Mouse (Mus musculus) hindbrain, embryonic 13.5 days (tissue): ENCODE data around the gene Cdkn1c. TPM values are rescaled to one million over a fixed set of nuclear protein-coding genes. Genes with fewer than 3 reads are reported as not detected.

Experiments used
- ATAC-seq: fragments of 200-750 bp; cut with Nextera tagmentation; 2 replicates; pipeline ENCODE4 v1.8.0; 2017; ENCODE audit warnings: moderate TSS enrichment; ENCODE audit not compliant: low FRiP score
- H3K27ac ChIP-seq: fragments of 300-500 bp; sonication (generic); 2 replicates; pipeline ENCODE4 v1.5.1; 2015; ENCODE audit warnings: inconsistent platforms, mild to moderate bottlenecking, moderate library complexity
- H3K27me3 ChIP-seq: fragments of 300-500 bp; sonication (generic); 2 replicates; pipeline ENCODE4 v1.6.1; 2015; ENCODE audit warnings: mild to moderate bottlenecking, inconsistent platforms
- H3K36me3 ChIP-seq: fragments of 300-500 bp; sonication (generic); 2 replicates; pipeline ENCODE4 v1.6.1; 2015; ENCODE audit warnings: mild to moderate bottlenecking, inconsistent platforms
- H3K4me1 ChIP-seq: fragments of 300-500 bp; sonication (generic); replicated peaks from 2 replicates; pipeline ENCODE4 v1.6.1; 2015; ENCODE audit warnings: inconsistent platforms
- H3K4me2 ChIP-seq: fragments of 300-500 bp; sonication (generic); 2 replicates; pipeline ENCODE4 v1.6.1; 2015; ENCODE audit warnings: inconsistent platforms, mild to moderate bottlenecking, moderate library complexity
- H3K4me3 ChIP-seq: fragments of 300-500 bp; sonication (generic); 2 replicates; pipeline ENCODE4 v1.5.1; 2015; ENCODE audit warnings: mild to moderate bottlenecking, inconsistent platforms
- H3K9ac ChIP-seq: fragments of 300-500 bp; sonication (generic); 2 replicates; pipeline ENCODE4 v1.6.1; 2015; ENCODE audit warnings: mild to moderate bottlenecking, inconsistent platforms
- H3K9me3 ChIP-seq: fragments of 300-500 bp; sonication (generic); 2 replicates; pipeline ENCODE4 v1.6.1; 2016; ENCODE audit warnings: inconsistent platforms
- WGBS: fragments of 180-500 bp; shearing (Covaris S2); methylation state at CpG from one replicate; pipeline ENCODE4 v1.1.7; 2015; 5-methylcytosine and 5-hydroxymethylcytosine counted together
- polyA plus RNA-seq: library from polyadenylated mRNA; unstranded; fragments of >200 nt; fragmentation: Nextera tagmentation; extraction: Ambion mirVana; gene quantifications from 2 replicates; pipeline ENCODE4 v1.2.1, GENCODE M21; 2015

The Cdkn1c gene
- polyA plus RNA-seq, 1 experiment from 2014 or later, result 359 TPM

- no peak for ATAC-seq
- Histone ChIP-seq H3K9ac (no peak overlapping the region), H3K27ac (no peak overlapping the region), H3K27me3 (no peaks in the 10 kb centered on the region), H3K4me1 (peaks cover 6% of the 10 kb centered on the region; the same call in 1 of the 2 replicates), H3K9me3 (no peaks in the 10 kb centered on the region), H3K36me3 (no peaks in the 10 kb centered on the region), H3K4me2 (no peak overlapping the region), H3K4me3 (no peak overlapping the region)
- 69% methylated on average over 5 of the region's 5 CpGs for WGBS
Measured at GRCm38 (mm10) chr7:143417875-143418274, 43.0 kb downstream of the Cdkn1c start.

GRCm38 (mm10) chr7:143416406-143416805 lies 44.4 kb downstream of the Cdkn1c start:
- Histone ChIP-seq H3K9me3 (no peaks in the 10 kb centered on the region), H3K36me3 (no peaks in the 10 kb centered on the region), H3K4me2 (no peak overlapping the region), H3K9ac (no peak overlapping the region), H3K27me3 (no peaks in the 10 kb centered on the region), H3K27ac (no peak overlapping the region), H3K4me1 (peaks cover 6% of the 10 kb centered on the region; the same call in 1 of the 2 replicates), H3K4me3 (no peak overlapping the region)
- WGBS, result 81% methylated on average over 12 of the region's 12 CpGs
- no peak for ATAC-seq

DNA sequence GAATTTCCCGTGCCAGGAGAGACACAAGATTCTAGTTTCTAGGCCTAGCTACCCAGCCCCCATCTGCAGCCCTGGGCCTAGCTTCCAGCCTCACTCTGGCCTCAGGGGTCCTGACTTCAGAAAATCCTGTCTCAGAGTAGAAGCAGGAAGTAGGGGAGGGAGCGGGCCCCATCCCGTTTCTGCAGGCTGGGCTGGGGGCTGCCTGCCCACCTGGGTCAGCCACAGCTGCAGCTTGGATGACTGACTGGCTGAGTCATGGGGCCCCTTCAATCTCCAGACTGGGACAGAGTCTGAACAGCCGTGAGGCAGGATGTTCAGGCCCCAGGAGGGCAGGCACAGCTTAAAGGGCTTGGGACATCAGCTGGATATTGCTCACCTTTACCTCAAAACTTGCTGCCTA lies 45.8 kb downstream of the Cdkn1c start:
- no peaks in the 10 kb centered on the region for H3K36me3 ChIP-seq
- H3K27ac ChIP-seq, result no peak overlapping the region
- H3K9me3 ChIP-seq, result no peaks in the 10 kb centered on the region
- H3K4me2 ChIP-seq, result no peak overlapping the region
- no peak for ATAC-seq
- 69% methylated on average over 4 of the region's 4 CpGs for WGBS
- H3K9ac ChIP-seq, result no peak overlapping the region
- no peaks in the 10 kb centered on the region for H3K27me3 ChIP-seq
- H3K4me1 ChIP-seq, result peaks cover 6% of the 10 kb centered on the region; the same call in 1 of the 2 replicates
- no peak overlapping the region for H3K4me3 ChIP-seq

DNA sequence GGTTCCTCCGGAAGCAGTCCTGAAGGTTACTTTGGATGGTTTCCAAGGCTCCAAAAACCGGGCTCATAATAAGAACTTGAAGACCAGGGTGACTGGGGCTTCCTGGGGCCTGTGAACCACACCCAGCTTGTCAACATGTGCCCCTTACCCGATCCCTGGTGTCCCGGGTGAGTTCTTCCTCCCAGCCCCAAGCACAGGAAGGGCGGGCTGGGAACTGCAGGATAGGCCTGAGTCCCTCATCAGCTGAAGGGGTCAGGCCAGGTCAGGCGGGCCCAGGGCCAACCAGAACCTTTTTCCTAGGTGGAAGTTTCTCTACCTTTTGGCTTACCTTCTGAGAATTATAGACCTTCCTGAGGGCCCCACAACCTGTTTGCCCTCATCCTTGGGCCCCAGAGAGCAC lies 48.2 kb downstream of the Cdkn1c start:
- no peak for ATAC-seq
- no peak overlapping the region for H3K4me3 ChIP-seq
- no peaks in the 10 kb centered on the region for H3K27me3 ChIP-seq
- H3K27ac ChIP-seq, result no peak overlapping the region
- H3K9ac ChIP-seq, result no peak overlapping the region
- peaks cover 15% of the 10 kb centered on the region for H3K4me1 ChIP-seq
- H3K36me3 ChIP-seq, result no peaks in the 10 kb centered on the region
- WGBS, result 79% methylated on average over 6 of the region's 6 CpGs
- no peaks in the 10 kb centered on the region for H3K9me3 ChIP-seq
- H3K4me2 ChIP-seq, result no peak overlapping the region

- Histone ChIP-seq H3K4me1 (peaks cover 15% of the 10 kb centered on the region), H3K36me3 (no peaks in the 10 kb centered on the region), H3K9me3 (no peaks in the 10 kb centered on the region), H3K27ac (peak overlapping the region; percentile 32; the same call in 1 of the 2 replicates), H3K4me2 (no peak overlapping the region), H3K27me3 (no peaks in the 10 kb centered on the region), H3K4me3 (no peak overlapping the region), H3K9ac (0 out of 2 replicates have a peak overlapping the region, but pooled peaks have one; percentile 13)
- peak; percentile 24; the same call in 1 of the 2 replicates for ATAC-seq
- 41% methylated on average over 13 of the region's 13 CpGs for WGBS
Measured at GRCm38 (mm10) chr7:143408615-143409021, 52.2 kb downstream of the Cdkn1c start.

Other genes starting within 250 kb of the Cdkn1c start
- gene Slc22a18, start 12.7 kb upstream of the Cdkn1c start, polyA plus RNA-seq, result 0.60 and 0.78 TPM in 2 replicates
- gene Phlda2, start 42.1 kb upstream of the Cdkn1c start, polyA plus RNA-seq, result 0.53 and 1.5 TPM in 2 replicates
- gene Nap1l4, start 88.1 kb upstream of the Cdkn1c start, polyA plus RNA-seq, result 340 and 351 TPM in 2 replicates
- gene Cars, start 139.0 kb upstream of the Cdkn1c start, polyA plus RNA-seq, result 57.8 and 66.1 TPM in 2 replicates
- 0.28 and 0.36 TPM in 2 replicates for gene Tnfrsf26, start 167.7 kb upstream of the Cdkn1c start, polyA plus RNA-seq
- gene Tnfrsf22, start 188.6 kb upstream of the Cdkn1c start, polyA plus RNA-seq, result 4.2 and 4.7 TPM in 2 replicates
- 0.76 and 1.2 TPM in 2 replicates for gene Tnfrsf23, start 224.8 kb upstream of the Cdkn1c start, polyA plus RNA-seq